Mouse (Mus musculus) embryonic fibroblast, embryonic 13.5 days (primary cell): ENCODE results near the gene Zic2.

Experiments used
- CTCF ChIP-seq: IDR thresholded peaks from 2 replicates; pipeline ENCODE4 v1.5.1; 2011; ENCODE audit warnings: mild to moderate bottlenecking, control low read depth, low read length, moderate library complexity, borderline replicate concordance; ENCODE audit not compliant: insufficient read depth
- POLR2A ChIP-seq: IDR thresholded peaks from 2 replicates; pipeline ENCODE4 v1.6.1; 2011; ENCODE audit warnings: low read depth, mild to moderate bottlenecking, control low read depth, low read length, moderate library complexity

GRCm38 (mm10) chr14:122487366-122487765 is 12.1 kb downstream of the Zic2 start:
- TF ChIP-seq CTCF, result no peak
- TF ChIP-seq POLR2A, result no peak
